Mouse (Mus musculus) heart, adult 18-20 months (tissue): ENCODE results near the gene Il1a. TPM values are rescaled to one million over a fixed set of nuclear protein-coding genes. Genes with fewer than 3 reads are reported as not detected.

ENCODE experiments used
- DNase-seq, 2 experiments: peaks; one replicate each; pipeline ENCODE4 v3.0.0; 2021 to 2022; ENCODE audit warnings: mixed read lengths in 1 of 2
- total RNA-seq, 2 experiments: library from RNA; stranded (reverse); gene quantifications; 2 replicates each; pipeline ENCODE4 v1.2.3; 2021

The Il1a gene
- total RNA-seq, 2 experiments from 2014 or later, result not detected

- DNase-seq, result no peak
Measured at GRCm38 (mm10) chr2:129263073-129263472, 46.7 kb downstream of the Il1a start.

DNA sequence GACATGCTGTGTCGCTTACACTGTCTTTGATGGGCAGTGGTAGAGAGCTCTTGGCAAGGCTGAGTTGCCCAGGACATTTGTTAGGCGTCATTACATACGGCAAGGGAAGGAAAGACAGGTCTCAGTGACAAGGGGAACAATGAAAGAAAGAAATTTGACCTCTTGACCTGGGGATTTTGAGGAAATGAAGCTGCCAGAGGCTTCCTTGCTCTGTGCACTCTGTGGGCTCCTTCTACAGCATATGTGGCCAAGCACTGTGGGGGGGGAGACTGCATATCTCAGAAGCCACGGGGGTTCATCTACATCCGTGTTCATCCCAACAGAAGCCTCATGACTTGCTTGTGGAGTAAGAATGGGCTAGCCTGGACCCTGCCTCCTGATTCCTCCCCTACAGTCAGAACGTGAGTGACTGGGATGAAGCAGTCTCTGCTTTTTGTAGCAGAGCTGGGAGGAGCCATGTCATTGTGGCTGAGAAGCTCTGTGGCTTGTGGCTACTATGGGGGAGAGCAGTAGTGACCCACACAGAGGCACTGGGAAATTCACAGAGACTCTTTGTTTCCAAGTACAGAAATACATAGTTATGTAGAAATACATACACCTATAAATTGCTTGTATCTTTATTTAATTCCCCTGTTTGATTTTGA is 48.5 kb downstream of the Il1a start:
- DNase-seq, result no peak

DNA sequence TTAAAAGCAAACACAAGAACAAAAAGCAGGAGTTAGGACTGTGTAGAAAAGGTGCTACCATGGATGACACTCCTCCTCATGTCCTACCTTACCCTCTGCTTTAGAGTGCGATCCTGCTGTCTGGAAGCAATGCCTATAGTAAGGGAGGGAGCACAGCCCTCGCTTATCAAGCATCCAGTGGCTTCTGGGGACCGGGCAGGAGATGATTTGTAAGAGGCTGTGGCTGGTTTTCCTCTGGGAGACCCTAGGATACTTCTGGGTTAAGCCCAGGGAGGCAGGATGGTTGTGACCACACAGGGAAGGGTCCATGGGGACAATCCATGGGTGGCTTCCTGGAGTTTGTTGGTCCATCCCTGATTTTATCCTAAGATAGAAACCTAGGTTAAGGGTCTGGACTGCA is 49.1 kb downstream of the Il1a start:
- DNase-seq, result no peak

DNA sequence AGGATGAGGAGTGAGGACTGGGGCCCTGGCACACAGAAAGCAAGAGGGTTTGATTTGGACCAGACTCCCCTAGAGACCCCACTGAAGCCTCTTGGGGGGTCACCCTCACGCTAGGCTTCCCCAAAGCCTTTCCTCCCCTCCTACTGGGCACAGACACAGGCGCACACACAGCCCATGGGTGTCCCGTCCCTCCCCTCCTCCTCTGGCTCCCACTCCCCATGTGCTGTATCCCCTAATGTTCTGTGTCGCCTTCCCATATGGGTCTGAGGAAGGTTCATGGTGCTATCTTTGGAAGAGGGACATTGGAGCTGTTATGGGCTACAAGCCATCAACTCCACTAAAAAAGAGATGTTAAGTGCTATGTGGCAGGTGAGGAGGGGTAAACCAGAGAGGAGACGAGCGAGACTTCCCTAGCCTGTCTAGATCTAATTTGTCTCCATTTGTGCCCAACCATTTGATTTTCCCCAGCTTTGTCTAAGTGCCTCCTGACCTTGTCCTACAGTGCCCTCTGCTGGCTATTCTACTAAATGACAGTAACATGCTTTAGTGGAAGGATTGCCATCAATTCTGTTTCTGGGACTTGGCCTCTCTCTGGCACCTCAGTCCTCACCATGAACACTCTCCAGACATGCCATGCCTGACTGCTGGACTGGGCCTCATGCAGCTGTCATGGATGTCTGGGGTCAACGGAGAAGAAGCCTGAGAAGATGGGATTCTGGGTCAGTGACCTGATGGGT is 51.1 kb downstream of the Il1a start:
- peak; percentile 68 to 86 for DNase-seq

DNA sequence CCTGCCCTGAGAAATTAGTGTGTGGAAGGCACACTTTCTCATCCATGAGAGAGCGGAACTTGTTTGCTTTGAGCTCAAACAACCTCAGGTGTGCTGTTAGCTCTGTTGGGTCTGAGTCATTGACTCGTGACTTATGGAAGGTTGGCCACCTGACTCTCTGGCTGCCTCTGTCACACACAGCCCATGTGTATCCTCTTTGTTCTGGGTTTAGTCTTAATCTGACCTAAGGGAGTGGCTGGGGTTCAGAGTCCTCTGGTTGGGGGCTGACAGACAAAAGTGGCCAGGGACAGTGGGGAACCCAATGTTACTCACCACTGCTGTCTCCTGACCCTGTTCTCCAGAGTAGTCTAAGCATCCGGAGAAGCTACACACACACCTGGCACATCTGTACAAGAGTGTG is 51.7 kb downstream of the Il1a start:
- no peak for DNase-seq

DNA sequence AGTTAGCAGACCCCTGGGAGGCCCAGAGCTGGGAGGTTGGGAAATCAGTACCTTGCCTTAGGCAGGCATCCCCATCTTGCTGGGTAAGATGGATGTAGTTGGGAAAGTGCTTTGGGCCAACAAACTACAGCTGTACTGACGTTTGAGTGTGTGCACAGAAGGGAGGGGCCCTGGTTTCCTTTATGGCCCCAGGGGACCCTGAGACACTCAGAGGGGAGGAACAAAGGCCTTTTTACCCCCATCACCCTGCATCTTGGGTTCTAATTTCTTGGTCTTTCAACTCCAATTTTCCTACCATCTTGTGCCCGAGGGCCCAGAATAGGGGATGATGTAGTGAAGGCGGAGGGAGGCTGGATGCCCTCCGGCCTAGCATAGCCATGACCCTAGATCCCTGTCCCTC is 53.8 kb downstream of the Il1a start:
- DNase-seq, result no peak

DNA sequence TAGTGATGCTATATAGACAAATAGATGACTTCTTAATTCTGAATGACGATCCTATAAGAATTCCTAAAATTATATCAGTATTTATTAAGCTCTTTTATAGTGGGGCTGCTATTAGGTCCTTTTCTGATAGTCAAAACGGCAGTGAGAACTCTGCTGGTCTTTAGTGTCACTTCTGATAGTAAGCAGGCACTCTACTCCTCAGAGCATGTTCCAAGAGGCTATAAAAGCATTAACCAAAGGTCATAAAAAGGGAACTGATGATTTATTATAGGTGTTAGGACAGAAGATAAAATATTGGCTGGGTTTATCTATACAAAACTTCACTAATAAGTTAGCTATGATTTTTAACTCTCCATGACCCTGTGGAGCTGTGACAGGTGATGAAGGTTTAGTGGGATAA is 55.7 kb downstream of the Il1a start:
- no peak for DNase-seq

DNA sequence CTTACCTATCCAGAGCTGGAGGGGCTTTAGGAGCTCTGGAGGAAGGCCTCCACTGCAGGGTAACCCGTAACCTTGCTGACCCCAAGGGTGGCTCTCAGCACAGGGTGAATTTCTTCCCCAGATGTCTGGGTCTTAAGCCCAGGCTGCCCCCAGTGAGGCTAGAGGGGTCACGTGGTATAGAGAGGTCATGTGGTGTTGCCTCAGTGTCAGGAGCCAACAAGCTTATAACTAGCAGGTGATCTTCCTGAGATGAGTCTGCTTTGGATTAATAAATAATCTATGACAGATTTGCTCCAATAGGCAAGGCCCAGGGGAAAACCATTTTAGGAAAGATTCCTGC is 56.2 kb downstream of the Il1a start:
- DNase-seq, result no peak

DNA sequence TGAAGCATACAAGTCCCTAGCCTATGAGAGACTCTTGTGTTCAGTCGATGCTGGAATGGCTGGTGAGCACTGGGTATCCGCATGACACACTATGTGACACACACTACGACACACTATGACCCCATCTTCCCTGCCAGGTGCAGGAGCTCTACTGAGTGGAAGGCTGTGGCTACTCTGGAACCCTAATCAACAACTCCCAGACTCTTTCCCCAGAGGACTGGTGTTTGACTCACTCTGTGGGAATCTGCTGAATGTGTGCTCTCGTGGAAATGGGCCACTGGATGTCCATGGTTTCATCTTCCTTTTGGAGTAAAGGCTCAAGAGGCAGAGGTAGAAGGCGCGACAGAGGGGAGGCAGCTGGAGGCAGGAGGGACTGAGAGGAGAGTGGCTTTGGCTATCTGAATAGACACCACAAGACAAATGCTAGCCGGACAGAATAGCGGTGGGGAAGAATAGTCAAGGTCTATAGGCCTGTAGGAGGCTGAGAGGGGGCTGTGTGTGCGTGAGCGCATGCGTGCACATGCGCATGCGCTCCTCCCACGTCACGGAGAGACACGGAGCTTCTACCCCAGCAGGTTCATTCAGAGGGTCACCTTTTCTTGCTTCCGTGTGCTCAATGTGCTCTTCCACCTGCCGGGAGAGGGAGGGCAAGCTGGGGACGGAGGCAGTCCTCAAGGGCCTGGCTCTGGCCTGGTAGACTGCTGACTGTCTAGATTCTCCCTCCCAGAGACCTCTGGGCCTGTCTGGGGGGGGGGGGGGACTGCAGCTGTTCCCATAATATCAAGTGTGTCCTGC is 56.7 kb downstream of the Il1a start:
- DNase-seq, result no peak

Other genes starting within 250 kb of the Il1a start
- 10 to 100 TPM; 20.0 to 22.7 TPM for gene Ttl, start 244.0 kb downstream of the Il1a start, total RNA-seq
- 10 to 100 TPM; 10.2 to 10.9 TPM for gene Polr1b, start 209.0 kb downstream of the Il1a start, total RNA-seq
- gene Chchd5, start 180.3 kb downstream of the Il1a start, total RNA-seq, result 10 to 100 TPM; 13.0 to 13.1 TPM
- gene Slc20a1, start 111.2 kb downstream of the Il1a start, total RNA-seq, result 10 to 100 TPM; 12.4 to 13.9 TPM
- gene Ckap2l, start 12.8 kb downstream of the Il1a start, total RNA-seq, result under 1 TPM; 0.39 to 0.42 TPM
- under 1 TPM in 1 of 2 experiments, not detected in 1; 0.32 TPM for gene Il1b, start 61.2 kb upstream of the Il1a start, total RNA-seq
- not detected for gene F830045P16Rik, start 226.6 kb upstream of the Il1a start, total RNA-seq